Mouse (Mus musculus) megakaryocyte progenitor cell, adult 5-6 weeks (primary cell): ENCODE measurements around the gene Pon2. TPM values are rescaled to one million over a fixed set of nuclear protein-coding genes. Genes with fewer than 3 reads are reported as not detected.

Experiments used
- ATAC-seq: replicated peaks from 2 replicates; pipeline ENCODE4 v1.8.0; 2016; ENCODE audit warnings: mild to moderate bottlenecking, moderate TSS enrichment, inconsistent platforms; ENCODE audit not compliant: poor library complexity
- total RNA-seq, 2 experiments: library from RNA; stranded (forward) in 1 of 2; stranded (reverse) in 1 of 2; fragments of 157-497, 149-512 nt in 1 of 2; fragments of 200-1000 nt in 1 of 2; gene quantifications; 2 replicates each; pipeline versions ENCODE4 v1.2.3 to v1.2.4; 2015 to 2017

The Pon2 gene
- total RNA-seq, 2 experiments from 2014 or later: 23.4 to 53.3 TPM

GRCm38 (mm10) chr6:5294659-5295449, 3.4 kb downstream of the Pon2 start:
- no peak for ATAC-seq

DNA sequence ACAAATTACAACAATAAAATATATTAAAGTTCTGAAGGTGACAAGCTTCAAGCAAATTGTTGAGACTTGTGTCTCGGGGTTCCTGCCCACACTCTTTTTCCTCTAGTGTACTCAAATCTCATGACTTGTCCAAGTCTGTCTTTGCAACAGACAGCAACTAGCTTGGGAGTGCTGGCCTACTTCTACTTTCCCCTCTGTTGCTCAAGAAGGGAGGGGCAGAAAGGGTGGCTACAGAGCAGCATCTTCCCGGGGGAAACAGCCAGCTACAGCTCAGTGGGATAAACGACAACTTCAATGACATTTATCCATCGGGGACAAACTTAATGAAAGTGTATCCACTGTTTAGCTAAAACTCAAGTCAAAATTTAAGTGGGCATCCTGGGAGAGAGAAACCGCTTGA, 5.4 kb downstream of the Pon2 start:
- no peak for ATAC-seq

- peak; percentile 74 for ATAC-seq
These were observed 6.8 kb downstream of the Pon2 start for GRCm38 (mm10) chr6:5291450-5291849.

GRCm38 (mm10) chr6:5287919-5288318, 10.3 kb downstream of the Pon2 start:
- no peak for ATAC-seq

- ATAC-seq: peak; percentile 78
These were observed 10.9 kb downstream of the Pon2 start for GRCm38 (mm10) chr6:5287392-5287791.

DNA sequence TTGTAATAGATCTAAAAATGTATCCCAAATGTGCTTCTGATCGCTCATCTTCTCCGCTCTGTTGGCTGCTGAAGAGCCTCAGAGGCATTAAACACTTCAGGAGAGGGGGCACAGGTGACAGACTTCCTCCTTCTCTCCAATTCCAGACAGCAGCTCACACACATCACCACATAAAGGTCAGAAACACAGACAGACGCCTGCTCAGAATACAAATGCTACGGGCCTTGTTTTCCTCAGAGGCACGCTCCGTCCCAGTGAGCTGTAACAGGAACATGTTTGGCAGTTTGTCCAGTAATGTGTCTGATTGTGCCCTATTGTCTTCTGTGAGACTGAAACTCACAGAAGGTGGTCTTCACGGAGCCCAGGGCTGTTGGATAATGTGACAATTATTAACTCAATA, 15.8 kb downstream of the Pon2 start:
- ATAC-seq: no peak

- no peak for ATAC-seq
These were observed 17.5 kb downstream of the Pon2 start for GRCm38 (mm10) chr6:5280576-5281305.

GRCm38 (mm10) chr6:5277972-5278371, 20.3 kb downstream of the Pon2 start:
- no peak for ATAC-seq

- ATAC-seq: no peak
These were observed 28.6 kb downstream of the Pon2 start for GRCm38 (mm10) chr6:5269641-5270040.

GRCm38 (mm10) chr6:5264793-5265192, 33.5 kb downstream of the Pon2 start:
- no peak for ATAC-seq

DNA sequence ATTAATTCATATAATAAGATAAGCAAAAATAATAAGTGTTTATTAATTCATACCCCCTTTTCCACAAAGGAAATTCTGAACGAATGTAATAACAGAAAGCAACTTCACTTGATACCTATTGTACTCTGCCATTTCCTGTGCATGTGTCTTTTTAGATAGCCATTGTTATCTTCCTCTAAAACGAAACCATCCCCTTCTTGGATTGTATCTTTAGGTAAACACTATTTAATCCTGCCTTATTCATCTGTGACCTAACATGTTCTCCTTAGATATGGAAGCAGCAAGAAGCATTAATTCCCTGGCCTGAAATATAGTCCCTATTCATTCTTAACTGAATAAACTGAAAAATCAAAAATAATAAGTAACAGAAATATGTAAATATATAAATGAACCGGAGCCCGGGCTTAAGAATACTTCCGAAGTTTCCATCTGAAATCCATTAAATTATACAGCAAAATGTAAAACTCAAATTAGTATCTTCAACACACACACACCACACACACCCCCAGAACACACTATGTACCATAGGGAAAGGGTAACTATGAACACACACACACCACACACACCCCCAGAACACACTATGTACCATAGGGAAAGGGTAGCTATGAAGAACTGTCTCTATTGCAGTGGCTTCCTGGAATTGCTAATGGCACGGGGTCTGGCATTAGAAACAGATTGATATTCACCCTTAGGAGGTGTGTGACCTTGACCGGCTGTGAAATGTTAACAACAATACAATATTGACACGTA, 34.8 kb downstream of the Pon2 start:
- peak; percentile 81 for ATAC-seq

- peak; percentile 45 for ATAC-seq
These were observed 35.7 kb downstream of the Pon2 start for GRCm38 (mm10) chr6:5262322-5263249.

GRCm38 (mm10) chr6:5255722-5256451, 42.4 kb downstream of the Pon2 start, which contains the start of gene Pon3:
Pon3 (minus strand) TSS chr6:5256286.
- peak; percentile 99 for ATAC-seq

- ATAC-seq: no peak
These were observed 43.0 kb downstream of the Pon2 start for GRCm38 (mm10) chr6:5255291-5255690.

GRCm38 (mm10) chr6:5254869-5255268, 43.4 kb downstream of the Pon2 start:
- no peak for ATAC-seq

DNA sequence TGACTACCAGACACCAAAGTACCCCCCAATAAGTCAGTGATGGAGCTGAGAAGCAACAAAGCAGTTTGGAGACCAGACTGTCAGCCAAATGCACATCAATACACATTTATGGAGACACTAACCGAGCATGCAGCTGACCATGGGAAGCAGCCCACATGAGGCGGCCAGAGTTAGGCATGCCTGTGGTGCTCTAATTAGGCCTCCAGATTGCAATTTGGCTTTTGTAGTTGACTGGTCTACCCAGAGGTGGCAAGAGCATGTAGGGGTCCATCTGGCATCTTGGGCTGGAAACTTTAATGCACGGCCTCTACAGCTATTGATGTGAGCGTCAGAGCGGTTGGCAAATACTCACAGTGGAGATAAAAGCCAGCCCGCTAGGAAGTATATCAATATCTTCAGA, 52.3 kb downstream of the Pon2 start:
- no peak for ATAC-seq

DNA sequence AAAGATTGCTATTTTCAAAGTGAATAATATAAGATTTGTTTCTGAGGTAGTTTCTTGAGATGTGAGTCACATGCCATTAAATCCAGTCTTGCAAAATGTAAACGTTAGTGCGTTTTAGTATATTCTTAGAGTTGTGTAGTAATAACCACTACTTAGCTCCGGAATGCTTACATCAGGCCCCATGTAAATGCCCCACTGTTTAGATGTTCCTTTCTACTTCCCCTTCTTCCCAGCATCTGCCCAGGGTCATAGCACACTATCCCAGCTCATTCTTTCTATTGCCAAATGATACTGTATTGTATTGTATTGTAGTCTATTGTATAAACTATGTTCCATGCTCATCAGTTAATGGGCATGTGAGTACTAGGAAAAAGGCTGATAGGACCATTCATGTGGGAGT, 59.5 kb downstream of the Pon2 start:
- peak; percentile 70 for ATAC-seq

DNA sequence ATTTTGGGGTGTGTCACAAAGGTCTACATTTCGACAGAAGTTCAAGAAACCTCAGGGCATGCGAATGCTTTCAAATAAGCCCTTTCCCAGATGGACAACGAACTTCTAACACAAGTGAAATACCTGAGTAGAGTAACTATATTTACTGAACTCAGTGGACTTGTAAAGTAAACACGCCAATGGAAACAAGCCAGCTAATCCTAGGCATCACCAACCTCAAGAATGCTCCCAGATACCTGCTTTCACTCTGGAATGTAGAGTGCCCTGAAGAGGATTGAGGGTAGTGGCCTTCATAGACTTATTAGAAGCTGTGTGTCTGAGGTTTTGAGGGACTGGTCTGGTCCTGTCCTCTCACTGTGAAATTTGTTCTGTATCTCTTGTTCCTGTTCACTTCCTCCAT, 60.7 kb downstream of the Pon2 start:
- ATAC-seq: no peak

GRCm38 (mm10) chr6:5236843-5237371, 61.3 kb downstream of the Pon2 start:
- no peak for ATAC-seq
